In the genomic region with DNA sequence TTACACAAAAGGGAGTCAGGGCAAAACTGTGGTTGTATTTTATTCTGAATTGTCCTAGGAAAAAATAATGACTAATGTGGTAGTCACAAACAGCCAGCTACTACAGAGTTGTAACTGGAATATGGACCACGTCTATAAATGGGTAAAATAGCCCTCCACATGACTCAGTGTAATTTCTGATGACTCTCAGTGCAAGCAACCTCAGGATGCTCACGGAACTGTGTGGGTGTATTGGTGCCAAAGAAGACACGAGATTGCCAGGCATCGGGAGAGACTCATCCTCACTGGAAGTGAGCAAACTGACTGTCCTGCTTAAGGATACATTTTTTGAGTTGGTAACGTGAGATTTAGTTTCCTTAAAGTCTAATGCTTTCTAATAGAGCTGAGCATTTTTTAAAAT, we compare ENCODE assay signal across 19 mouse cellular contexts.
"Had no signal": no experiment of that assay in that cellular context is flagged by ENCODE, and none has a peak within 500 bp of the region (broad histone marks: within the 10 kb centered on the region; RNA-seq: fewer than 3 reads in every experiment).

No protein-coding gene starts in this region.

- H3K4me3 ChIP-seq: midbrain, embryonic 10.5 days; midbrain, embryonic 12.5 days; myocyte; neural tube, embryonic 13.5 days; neural tube, embryonic 15.5 days; stomach, embryonic 15.5 days had no signal

- H3K27me3 ChIP-seq: midbrain, embryonic 12.5 days; neural tube, embryonic 13.5 days; neural tube, embryonic 15.5 days; stomach, embryonic 15.5 days had no signal

- DNase-seq: lung, adult 18-20 months; lung, embryonic 14.5 days; lung, postnatal 10 days; lung, postnatal 4 days; midbrain, embryonic 14.5 days; retina, postnatal 1 day; right cerebral cortex, adult 18-20 months; right cerebral cortex, postnatal 25 days; right cerebral cortex, postnatal 4 days; spleen, adult 18-20 months; thymus, adult 2 months; thymus, postnatal 25 days; thymus, postnatal 4 days had no signal
